Mouse (Mus musculus) kidney, adult 18-20 months (tissue): ENCODE data around the gene Xiap.
A peak's percentile ranks its signal among the peaks of the same experiment; 100 is the strongest.

Source experiments
- DNase-seq: peaks from one replicate; pipeline ENCODE4 v3.0.0; 2021

The Xiap gene

GRCm38 (mm10) chrX:42088136-42088535, 28.7 kb downstream of the Xiap start:
- DNase-seq: no peak

- DNase-seq: no peak
Measured at GRCm38 (mm10) chrX:42107137-42107536, 47.7 kb downstream of the Xiap start.

- no peak for DNase-seq
Measured at GRCm38 (mm10) chrX:42110585-42110984, 51.1 kb downstream of the Xiap start.

- no peak for DNase-seq
Measured at GRCm38 (mm10) chrX:42119442-42120048, 60.1 kb downstream of the Xiap start.

GRCm38 (mm10) chrX:42124963-42125697, 65.7 kb downstream of the Xiap start:
- no peak for DNase-seq

GRCm38 (mm10) chrX:42139882-42140281, 80.4 kb downstream of the Xiap start:
- DNase-seq: no peak

- no peak for DNase-seq
Measured at GRCm38 (mm10) chrX:42142620-42143019, 83.1 kb downstream of the Xiap start.

GRCm38 (mm10) chrX:42143991-42144390, 84.5 kb downstream of the Xiap start:
- no peak for DNase-seq

GRCm38 (mm10) chrX:42148016-42148451, 88.6 kb downstream of the Xiap start:
- DNase-seq: peak; percentile 17

GRCm38 (mm10) chrX:42148788-42149556, 89.5 kb downstream of the Xiap start, which contains the start of gene Stag2:
Gene Stag2, plus strand, starts transcription at chrX:42149317.
- peak; percentile 86 for DNase-seq

- DNase-seq: peak; percentile 58
Measured at GRCm38 (mm10) chrX:42149557-42150345, 90.3 kb downstream of the Xiap start.

- peak; percentile 74 for DNase-seq
Measured at GRCm38 (mm10) chrX:42150346-42151023, 91.0 kb downstream of the Xiap start.

- DNase-seq: no peak
Measured at GRCm38 (mm10) chrX:42151024-42151754, 91.7 kb downstream of the Xiap start.

GRCm38 (mm10) chrX:42151903-42152369, 92.5 kb downstream of the Xiap start:
- peak; percentile 78 for DNase-seq

GRCm38 (mm10) chrX:42153056-42153455, 93.6 kb downstream of the Xiap start:
- DNase-seq: no peak
